ENCODE assay signal across 11 mouse cellular contexts in the genomic region with DNA sequence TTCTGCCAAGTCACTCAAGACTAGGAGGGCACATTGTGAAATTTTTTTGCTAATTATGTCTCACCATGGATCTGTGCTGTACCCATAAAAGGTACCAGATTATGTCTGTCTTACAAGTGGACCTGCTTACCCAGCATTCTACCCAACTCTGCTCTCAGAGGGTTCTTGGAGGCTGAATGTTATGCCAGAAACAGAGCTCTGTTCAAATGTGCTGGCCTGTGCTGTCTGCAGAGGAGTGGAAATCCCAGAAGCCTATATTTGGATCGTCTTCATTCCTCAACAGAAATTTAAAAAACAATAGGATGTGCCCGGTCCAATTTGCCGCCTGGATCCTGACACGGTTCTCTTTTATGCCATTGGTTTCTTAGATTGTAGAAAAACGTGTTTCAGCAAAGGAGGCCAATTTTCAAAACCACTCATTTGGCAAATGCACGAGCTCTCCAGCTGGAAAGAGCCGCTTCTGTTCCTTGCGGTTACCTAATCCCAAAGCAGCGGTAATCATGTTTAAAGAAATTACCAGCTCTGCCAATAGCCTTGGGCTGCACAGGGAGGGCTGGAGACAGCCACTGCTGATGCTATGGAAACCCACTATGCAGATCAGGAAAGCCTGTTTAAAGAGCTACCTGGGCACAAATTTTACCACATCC.
A peak's percentile ranks its signal among the peaks of the same experiment; 100 is the strongest.
DNase-seq lines count a peak whose midpoint lies in the region; ATAC-seq and TF ChIP-seq lines count a peak whose summit lies in the region.
"Had no signal": no experiment of that assay in that cellular context is flagged by ENCODE, and none has a peak within 500 bp of the region (broad histone marks: within the 10 kb centered on the region; RNA-seq: fewer than 3 reads in every experiment).

No protein-coding gene starts in this region.

- H3K36me3 ChIP-seq in hindbrain, embryonic 10.5 days: no peaks in the 10 kb centered on the region
- no peaks in the 10 kb centered on the region for H3K36me3 ChIP-seq in hindbrain, embryonic 11.5 days (ENCODE audit: control insufficient read depth, insufficient read depth, low read length)
- H3K36me3 ChIP-seq in forebrain, postnatal 0 days (ENCODE audit: insufficient read depth): no peaks in the 10 kb centered on the region
- H3K36me3 ChIP-seq in limb, embryonic 15.5 days: no peaks in the 10 kb centered on the region

- 0 out of 2 replicates have a peak, but pooled peaks cover 3% of the 10 kb centered on the region for H3K4me1 ChIP-seq in hindbrain, embryonic 10.5 days (replicated peaks)
- no peaks in the 10 kb centered on the region for H3K4me1 ChIP-seq in hindbrain, embryonic 11.5 days (replicated peaks; ENCODE audit: control insufficient read depth, insufficient read depth, low read length)
- no peaks in the 10 kb centered on the region for H3K4me1 ChIP-seq in forebrain, postnatal 0 days (ENCODE audit: insufficient read depth)
- H3K4me1 ChIP-seq in limb, embryonic 15.5 days: peaks cover 9% of the 10 kb centered on the region; the same call in 1 of the 2 replicates

- no peaks in the 10 kb centered on the region for H3K27me3 ChIP-seq in hindbrain, embryonic 10.5 days (ENCODE audit: insufficient read depth, poor library complexity, severe bottlenecking)
- no peaks in the 10 kb centered on the region for H3K27me3 ChIP-seq in hindbrain, embryonic 11.5 days (ENCODE audit: control insufficient read depth, insufficient read depth, low read length)
- H3K27me3 ChIP-seq in forebrain, postnatal 0 days (ENCODE audit: insufficient read depth, low read length): no peaks in the 10 kb centered on the region
- no peaks in the 10 kb centered on the region for H3K27me3 ChIP-seq in limb, embryonic 15.5 days

- ATAC-seq in hindbrain, embryonic 11.5 days (ENCODE audit: low FRiP score): no peak
- peak; percentile 91 for ATAC-seq in forebrain, postnatal 0 days
- peak; percentile 77 for ATAC-seq in limb, embryonic 15.5 days (ENCODE audit: insufficient number of reproducible peaks, low FRiP score, low TSS enrichment, low read depth)
- ATAC-seq: intestine, embryonic 16.5 days had no signal

- no peak overlapping the region for H3K4me2 ChIP-seq in hindbrain, embryonic 11.5 days (replicated peaks; ENCODE audit: low read depth, low read length)
- H3K4me2 ChIP-seq in forebrain, postnatal 0 days (ENCODE audit: low read depth): no peak overlapping the region
- 0 out of 2 replicates have a peak overlapping the region, but pooled peaks have one; percentile 0 for H3K4me2 ChIP-seq in limb, embryonic 15.5 days

- no peak for TF ChIP-seq CTCF in forebrain, postnatal 0 days (IDR thresholded peaks at IDR 0.05; ENCODE audit: low read depth)

- H3K9me3 ChIP-seq in hindbrain, embryonic 10.5 days: no peaks in the 10 kb centered on the region
- no peaks in the 10 kb centered on the region for H3K9me3 ChIP-seq in hindbrain, embryonic 11.5 days (ENCODE audit: control insufficient read depth, low read length)
- no peaks in the 10 kb centered on the region for H3K9me3 ChIP-seq in forebrain, postnatal 0 days (ENCODE audit: low read length)
- no peaks in the 10 kb centered on the region for H3K9me3 ChIP-seq in limb, embryonic 15.5 days

- DNase-seq in hindbrain, embryonic 10.5 days (ENCODE audit: low spot score): no peak
- DNase-seq in hindbrain, embryonic 11.5 days (ENCODE audit: low spot score): no peak
- DNase-seq in brain, adult 2 months (ENCODE audit: low read depth, low spot score): peak; percentile 78
- peak; percentile 74 for DNase-seq in forebrain, postnatal 0 days
- no peak for DNase-seq in gastrocnemius, postnatal 14 days
- no peak for DNase-seq in gastrocnemius, postnatal 4 days (ENCODE audit: low spot score in 2 of 2)
- DNase-seq: heart, adult 18-20 months; liver; thymus, adult 18-20 months had no signal

- WGBS in hindbrain, embryonic 10.5 days: 85% methylated on average over 9 of the region's 9 CpGs
- 87% methylated on average over 9 of the region's 9 CpGs for WGBS in hindbrain, embryonic 11.5 days
- 20% methylated on average over 9 of the region's 9 CpGs for WGBS in forebrain, postnatal 0 days
- WGBS in limb, embryonic 15.5 days: 40% methylated on average over 9 of the region's 9 CpGs

- intact Hi-C loops in gastrocnemius, postnatal 14 days (cut with DNase I; ENCODE audit: low total_unique reads): no loop called here

- H3K9ac ChIP-seq in hindbrain, embryonic 11.5 days (ENCODE audit: low read depth, low read length): no peak overlapping the region
- H3K9ac ChIP-seq in forebrain, postnatal 0 days: no peak overlapping the region
- no peak overlapping the region for H3K9ac ChIP-seq in limb, embryonic 15.5 days

- 0 out of 2 replicates have a peak overlapping the region, but pooled peaks have one; percentile 29 for H3K27ac ChIP-seq in hindbrain, embryonic 10.5 days
- H3K27ac ChIP-seq in hindbrain, embryonic 11.5 days (ENCODE audit: low read depth, low read length): no peak overlapping the region
- H3K27ac ChIP-seq in forebrain, postnatal 0 days (ENCODE audit: low read depth, low read length): peak overlapping the region; percentile 37
- no peak overlapping the region for H3K27ac ChIP-seq in limb, embryonic 15.5 days

- no peak overlapping the region for H3K4me3 ChIP-seq in hindbrain, embryonic 10.5 days
- no peak overlapping the region for H3K4me3 ChIP-seq in hindbrain, embryonic 11.5 days (ENCODE audit: low read depth, low read length)
- H3K4me3 ChIP-seq in forebrain, postnatal 0 days (ENCODE audit: low read depth, low read length): no peak overlapping the region
- no peak overlapping the region for H3K4me3 ChIP-seq in limb, embryonic 15.5 days

Comparison
In these comparisons a context has a peak if more than half of its experiments do, and no peak if none do; other contexts are left out.
1. H3K27ac ChIP-seq: peak in hindbrain, embryonic 10.5 days (single experiment) and forebrain, postnatal 0 days (single experiment); none in hindbrain, embryonic 11.5 days (single experiment) and limb, embryonic 15.5 days (single experiment).
2. DNase-seq: peak in brain, adult 2 months (single experiment) and forebrain, postnatal 0 days (single experiment); none in hindbrain, embryonic 10.5 days (single experiment), hindbrain, embryonic 11.5 days (single experiment), gastrocnemius, postnatal 14 days (single experiment) and gastrocnemius, postnatal 4 days (0 of 2).